Mouse (Mus musculus): ENCODE results near the gene Wars. TPM values are rescaled to one million over a fixed set of nuclear protein-coding genes. Genes with fewer than 3 reads are reported as not detected.

The Wars gene
- polyA plus RNA-seq, 1 experiment from 2014 or later, result 82.8 TPM

DNA sequence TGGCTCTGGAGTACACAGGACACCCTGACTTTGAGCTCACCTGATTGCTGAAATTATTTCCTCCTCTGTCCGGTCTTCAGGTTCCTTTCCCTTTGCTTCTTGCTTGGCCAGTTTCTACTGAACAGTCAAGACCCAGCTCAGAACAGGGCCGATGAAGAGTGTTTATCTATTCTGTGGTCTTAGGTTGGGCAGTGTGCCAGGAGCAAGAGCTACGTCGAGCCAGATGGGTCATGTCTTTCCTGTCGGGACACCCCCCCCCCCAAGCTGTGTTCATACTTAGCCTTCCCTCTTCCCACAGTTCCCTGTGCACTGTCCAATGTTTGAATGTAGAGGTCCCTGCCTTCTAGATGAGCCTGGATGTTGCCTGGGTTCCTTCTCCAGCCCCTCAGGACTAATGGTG lies 7.4 kb upstream of the Wars start:
- no peak overlapping the region for H3K4me3 ChIP-seq (ENCODE audit: low read length)
- no peaks in the 10 kb centered on the region for H3K36me3 ChIP-seq (ENCODE audit: control insufficient read depth, insufficient read depth, low read length)
- no peak overlapping the region for H3K4me2 ChIP-seq (ENCODE audit: low read depth, low read length)
- H3K4me1 ChIP-seq (ENCODE audit: control insufficient read depth, insufficient read depth, low read length), result peaks cover 22% of the 10 kb centered on the region
- H3K9ac ChIP-seq (ENCODE audit: low read depth, low read length), result no peak overlapping the region
- H3K27ac ChIP-seq (ENCODE audit: low read length), result peak overlapping the region; percentile 60
- H3K27me3 ChIP-seq (replicated peaks; ENCODE audit: control insufficient read depth, insufficient read depth, low read length), result no peaks in the 10 kb centered on the region
- peak; percentile 43 for ATAC-seq
- H3K9me3 ChIP-seq (ENCODE audit: control insufficient read depth, low read length), result no peaks in the 10 kb centered on the region
- 40% methylated on average over 5 of the region's 5 CpGs for WGBS

DNA sequence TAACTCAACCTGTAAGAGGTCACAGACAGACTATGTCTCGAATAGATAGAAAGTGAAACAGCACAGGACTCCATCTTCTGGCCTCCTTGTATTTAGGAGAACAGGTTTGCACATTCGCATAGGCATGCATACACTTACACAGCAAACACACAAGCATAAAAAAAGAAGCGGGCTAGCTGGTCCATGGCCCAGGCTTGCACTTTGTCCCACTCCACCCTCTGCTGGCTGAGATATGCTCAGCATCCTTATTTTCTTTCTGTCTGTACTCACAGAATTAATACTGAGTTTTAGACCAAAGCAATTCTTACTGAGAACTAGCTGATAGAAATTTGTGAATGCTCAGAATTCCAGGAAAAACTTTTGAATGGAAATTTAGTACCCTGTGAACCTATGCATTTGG lies 2.0 kb upstream of the Wars start:
- 64% methylated on average over 3 of the region's 3 CpGs for WGBS
- no peaks in the 10 kb centered on the region for H3K9me3 ChIP-seq (ENCODE audit: control insufficient read depth, low read length)
- no peak overlapping the region for H3K9ac ChIP-seq (ENCODE audit: low read depth, low read length)
- H3K27me3 ChIP-seq (replicated peaks; ENCODE audit: control insufficient read depth, insufficient read depth, low read length), result no peaks in the 10 kb centered on the region
- no peaks in the 10 kb centered on the region for H3K36me3 ChIP-seq (ENCODE audit: control insufficient read depth, insufficient read depth, low read length)
- ATAC-seq, result no peak
- H3K4me1 ChIP-seq (ENCODE audit: control insufficient read depth, insufficient read depth, low read length), result peaks cover 13% of the 10 kb centered on the region
- H3K27ac ChIP-seq (ENCODE audit: low read length), result no peak overlapping the region
- H3K4me2 ChIP-seq (ENCODE audit: low read depth, low read length), result no peak overlapping the region
- H3K4me3 ChIP-seq (ENCODE audit: low read length), result no peak overlapping the region

DNA sequence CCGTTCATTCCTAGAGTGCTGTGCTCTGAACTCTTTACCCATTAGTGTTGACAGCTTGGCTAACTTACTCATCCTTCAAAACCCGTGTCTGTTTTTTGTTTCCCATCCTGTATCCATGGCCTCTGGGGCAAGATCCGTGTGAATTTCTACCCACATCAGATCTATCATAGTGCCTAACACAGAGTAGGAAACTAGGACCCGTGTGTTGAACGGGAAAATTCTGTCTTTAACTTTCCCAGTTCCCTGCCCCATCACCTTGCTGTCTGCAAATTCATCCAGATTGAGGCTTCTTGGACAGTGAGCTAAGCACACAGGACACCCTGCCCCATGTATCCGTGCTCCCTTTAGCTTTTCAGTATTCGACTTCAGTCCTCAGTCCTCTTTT lies 450 bp upstream of the Wars start:
- no peak; the same call in 1 of the 2 replicates for ATAC-seq
- no peaks in the 10 kb centered on the region for H3K27me3 ChIP-seq (replicated peaks; ENCODE audit: control insufficient read depth, insufficient read depth, low read length)
- whole genome bisulfite sequencing, result 2% methylated on average over 7 of the region's 7 CpGs

DNA sequence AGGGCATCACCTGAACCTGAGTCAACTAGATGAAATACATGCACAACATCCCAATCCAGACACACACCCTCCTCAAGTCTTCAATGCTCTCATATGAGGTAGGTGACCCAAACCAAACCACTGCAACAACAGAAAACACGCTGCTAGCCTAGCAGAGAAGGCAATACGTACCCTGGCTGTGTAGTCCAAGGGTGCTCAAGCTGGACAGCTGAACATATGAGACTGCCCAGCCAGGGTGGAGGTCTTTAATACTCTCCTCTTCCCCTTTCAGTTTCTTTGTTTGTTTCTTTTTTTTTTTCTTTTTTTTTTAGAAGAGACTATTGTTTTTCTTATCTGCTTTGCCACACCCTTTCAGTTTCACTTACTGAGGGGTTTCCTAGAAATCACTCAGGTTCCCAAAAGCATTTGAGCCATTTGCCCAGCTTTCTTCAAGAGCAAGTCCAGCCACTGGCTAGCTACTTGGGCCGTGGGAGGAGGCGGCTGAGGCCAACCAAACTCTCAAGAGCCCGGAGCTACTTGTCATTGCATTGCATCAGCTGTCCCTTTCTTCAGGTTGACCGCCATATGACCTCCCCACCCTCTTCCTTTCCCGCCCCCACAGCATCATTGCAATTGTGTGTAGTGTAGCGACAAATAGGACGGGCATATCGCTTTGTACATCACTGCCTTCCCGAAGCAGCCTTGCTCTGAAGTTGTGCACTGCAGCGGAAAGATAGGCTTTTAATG lies 822 bp downstream of the Wars start, which contains the start of gene Wdr25:
Wdr25 (plus strand) TSS at position 643 of the 726 bp plus-strand sequence.
- H3K27me3 ChIP-seq (replicated peaks; ENCODE audit: control insufficient read depth, insufficient read depth, low read length), result no peaks in the 10 kb centered on the region
- H3K27ac ChIP-seq (ENCODE audit: low read length), result no peak within 1 kb of the TSS
- no peaks in the 10 kb centered on the region for H3K9me3 ChIP-seq (ENCODE audit: control insufficient read depth, low read length)
- H3K9ac ChIP-seq (ENCODE audit: low read depth, low read length), result peak within 1 kb of the TSS; percentile 85
- peak within 1 kb of the TSS; percentile 86 for H3K4me3 ChIP-seq (ENCODE audit: low read length)
- peak within 1 kb of the TSS; percentile 93 for H3K4me2 ChIP-seq (ENCODE audit: low read depth, low read length)
- 19% methylated on average over 12 of the region's 12 CpGs for WGBS
- H3K36me3 ChIP-seq (ENCODE audit: control insufficient read depth, insufficient read depth, low read length), result peaks cover 2% of the 10 kb centered on the region; the same call in 1 of the 2 replicates
- no peak for ATAC-seq
- H3K4me1 ChIP-seq (ENCODE audit: control insufficient read depth, insufficient read depth, low read length), result peaks cover 11% of the 10 kb centered on the region; the same call in 1 of the 2 replicates

More for the DNA sequence above, 450 bp upstream of the Wars start:
- Histone ChIP-seq H3K9me3 (ENCODE audit: control insufficient read depth, low read length) (no peaks in the 10 kb centered on the region), H3K9ac (ENCODE audit: low read depth, low read length) (peak overlapping the region; percentile 73), H3K4me1 (ENCODE audit: control insufficient read depth, insufficient read depth, low read length) (peaks cover 11% of the 10 kb centered on the region; the same call in 1 of the 2 replicates), H3K4me3 (ENCODE audit: low read length) (peak overlapping the region; percentile 86), H3K36me3 (ENCODE audit: control insufficient read depth, insufficient read depth, low read length) (no peaks in the 10 kb centered on the region), H3K27ac (ENCODE audit: low read length) (no peak overlapping the region), H3K4me2 (ENCODE audit: low read depth, low read length) (peak overlapping the region; percentile 51)

DNA sequence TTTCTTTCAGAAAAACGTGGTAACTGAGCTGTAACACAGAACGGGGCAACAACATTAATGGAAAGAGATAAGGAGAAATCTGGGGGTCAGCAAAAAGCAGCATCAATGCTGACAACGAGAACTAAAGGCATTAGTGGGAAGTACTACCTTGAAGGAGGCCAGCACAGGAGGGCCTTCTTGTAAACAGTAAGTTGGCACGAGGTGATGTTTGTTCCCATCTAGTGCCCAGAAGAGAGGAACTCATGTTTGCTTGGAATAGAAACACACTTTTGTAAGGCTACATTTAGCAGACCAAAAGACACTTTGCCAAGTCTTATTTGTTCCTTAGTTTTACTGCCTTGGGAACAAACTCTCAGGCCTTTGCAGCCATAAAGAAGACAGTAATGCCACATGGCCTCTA lies 5.3 kb downstream of the Wars start:
- H3K9ac ChIP-seq (ENCODE audit: low read depth, low read length), result no peak overlapping the region
- peaks cover 6% of the 10 kb centered on the region; the same call in 1 of the 2 replicates for H3K36me3 ChIP-seq (ENCODE audit: control insufficient read depth, insufficient read depth, low read length)
- H3K27me3 ChIP-seq (replicated peaks; ENCODE audit: control insufficient read depth, insufficient read depth, low read length), result no peaks in the 10 kb centered on the region
- ATAC-seq, result no peak
- H3K9me3 ChIP-seq (ENCODE audit: control insufficient read depth, low read length), result no peaks in the 10 kb centered on the region
- H3K4me3 ChIP-seq (ENCODE audit: low read length), result no peak overlapping the region
- peaks cover 11% of the 10 kb centered on the region; the same call in 1 of the 2 replicates for H3K4me1 ChIP-seq (ENCODE audit: control insufficient read depth, insufficient read depth, low read length)
- 66% methylated on average over 4 of the region's 4 CpGs for WGBS
- no peak overlapping the region for H3K4me2 ChIP-seq (ENCODE audit: low read depth, low read length)
- no peak overlapping the region for H3K27ac ChIP-seq (ENCODE audit: low read length)

DNA sequence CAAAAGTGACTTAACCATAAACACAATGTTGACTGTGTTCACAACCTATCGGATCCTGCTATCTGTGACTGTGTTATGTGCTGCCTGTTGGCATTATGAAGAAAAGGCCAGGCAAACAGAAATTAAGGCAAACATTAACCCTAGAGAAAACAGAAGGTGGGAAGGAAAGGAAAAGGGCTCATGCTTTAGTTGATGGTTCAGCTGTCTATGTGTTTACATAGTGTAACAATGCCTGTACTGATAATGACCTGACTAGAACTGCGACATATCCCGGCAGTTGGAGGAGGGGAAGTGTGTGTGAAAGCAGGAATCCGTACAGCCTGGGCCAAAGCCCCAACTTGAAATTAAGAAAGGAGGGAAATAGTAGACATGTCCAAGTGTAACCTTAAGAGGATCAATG lies 6.9 kb downstream of the Wars start:
- Histone ChIP-seq H3K4me3 (ENCODE audit: low read length) (no peak overlapping the region), H3K36me3 (ENCODE audit: control insufficient read depth, insufficient read depth, low read length) (peaks cover 6% of the 10 kb centered on the region; the same call in 1 of the 2 replicates), H3K9ac (ENCODE audit: low read depth, low read length) (no peak overlapping the region), H3K4me1 (ENCODE audit: control insufficient read depth, insufficient read depth, low read length) (no peaks in the 10 kb centered on the region; the same call in 1 of the 2 replicates), H3K4me2 (ENCODE audit: low read depth, low read length) (no peak overlapping the region), H3K27me3 (replicated peaks; ENCODE audit: control insufficient read depth, insufficient read depth, low read length) (no peaks in the 10 kb centered on the region), H3K27ac (ENCODE audit: low read length) (no peak overlapping the region), H3K9me3 (ENCODE audit: control insufficient read depth, low read length) (no peaks in the 10 kb centered on the region)
- WGBS, result 65% methylated on average over 4 of the region's 4 CpGs
- ATAC-seq, result peak; percentile 84

DNA sequence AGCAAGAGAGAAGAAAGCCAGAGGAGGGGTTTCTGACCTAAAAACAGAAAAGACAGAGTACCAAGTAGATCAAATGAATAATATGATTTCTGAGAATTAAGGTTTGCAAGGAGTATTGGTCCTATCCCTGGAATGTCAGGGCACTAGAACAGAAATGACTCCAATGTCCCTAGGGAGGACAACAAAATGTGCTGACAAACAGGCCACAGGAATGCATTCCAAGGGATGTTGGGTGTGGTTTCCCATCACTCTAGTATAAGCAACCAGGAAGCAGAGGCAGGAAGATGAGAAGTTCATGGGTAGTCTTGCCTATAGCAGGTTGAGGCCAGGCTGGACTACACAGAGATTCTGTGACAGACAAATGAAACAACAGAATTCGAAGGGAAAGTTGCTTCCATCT lies 8.1 kb downstream of the Wars start:
- Histone ChIP-seq H3K9ac (ENCODE audit: low read depth, low read length) (no peak overlapping the region), H3K4me3 (ENCODE audit: low read length) (no peak overlapping the region), H3K27ac (ENCODE audit: low read length) (no peak overlapping the region), H3K4me1 (ENCODE audit: control insufficient read depth, insufficient read depth, low read length) (0 out of 2 replicates have a peak, but pooled peaks cover 1% of the 10 kb centered on the region), H3K27me3 (replicated peaks; ENCODE audit: control insufficient read depth, insufficient read depth, low read length) (no peaks in the 10 kb centered on the region), H3K9me3 (ENCODE audit: control insufficient read depth, low read length) (no peaks in the 10 kb centered on the region), H3K36me3 (ENCODE audit: control insufficient read depth, insufficient read depth, low read length) (peaks cover 6% of the 10 kb centered on the region; the same call in 1 of the 2 replicates), H3K4me2 (ENCODE audit: low read depth, low read length) (no peak overlapping the region)
- WGBS, result 96% methylated on average over 1 of the region's 1 CpGs
- ATAC-seq, result no peak

DNA sequence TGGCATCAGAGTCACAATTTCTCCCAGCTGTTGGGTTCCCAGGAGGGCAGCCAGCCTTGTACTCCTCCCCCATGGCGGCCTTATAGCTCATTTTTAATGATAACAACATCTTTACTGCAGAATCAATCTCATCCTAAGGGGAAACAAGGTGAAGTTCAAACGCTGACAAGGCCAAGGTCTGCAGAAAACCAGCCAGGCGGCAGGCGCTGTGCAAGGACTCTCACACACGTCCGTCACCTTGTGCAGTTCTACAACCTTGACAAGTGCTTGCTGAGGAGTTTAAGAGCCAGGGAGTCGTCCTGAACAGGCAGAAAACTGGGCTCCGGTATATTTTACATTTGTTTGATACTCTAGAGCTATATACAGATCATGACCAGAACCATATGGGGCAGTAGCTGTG lies 11.2 kb downstream of the Wars start:
- 84% methylated on average over 8 of the region's 8 CpGs for WGBS
- no peak overlapping the region for H3K9ac ChIP-seq (ENCODE audit: low read depth, low read length)
- 0 out of 2 replicates have a peak, but pooled peaks cover 3% of the 10 kb centered on the region for H3K4me1 ChIP-seq (ENCODE audit: control insufficient read depth, insufficient read depth, low read length)
- no peak overlapping the region for H3K4me3 ChIP-seq (ENCODE audit: low read length)
- H3K27me3 ChIP-seq (replicated peaks; ENCODE audit: control insufficient read depth, insufficient read depth, low read length), result no peaks in the 10 kb centered on the region
- H3K9me3 ChIP-seq (ENCODE audit: control insufficient read depth, low read length), result no peaks in the 10 kb centered on the region
- ATAC-seq, result no peak
- H3K27ac ChIP-seq (ENCODE audit: low read length), result no peak overlapping the region
- H3K4me2 ChIP-seq (ENCODE audit: low read depth, low read length), result no peak overlapping the region
- H3K36me3 ChIP-seq (ENCODE audit: control insufficient read depth, insufficient read depth, low read length), result peaks cover 6% of the 10 kb centered on the region

DNA sequence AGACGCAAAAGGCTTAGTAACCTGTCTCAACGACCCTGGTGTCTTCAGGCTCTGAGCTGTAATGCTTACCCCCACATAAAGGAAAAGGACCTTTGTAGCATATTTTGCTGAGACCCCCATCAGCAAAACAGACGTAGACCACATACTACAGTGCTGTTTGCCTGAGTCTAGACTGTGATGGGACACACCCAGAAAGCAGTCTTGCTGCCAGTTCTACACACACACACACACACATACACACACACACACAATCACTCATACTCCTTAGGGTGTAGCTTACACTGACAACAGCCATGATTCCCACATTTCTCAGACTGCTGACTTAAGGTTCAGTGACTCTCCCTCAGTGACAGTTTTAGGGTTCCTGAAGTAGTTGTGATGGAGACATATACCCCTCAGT lies 12.8 kb downstream of the Wars start:
- Histone ChIP-seq H3K27me3 (replicated peaks; ENCODE audit: control insufficient read depth, insufficient read depth, low read length) (no peaks in the 10 kb centered on the region), H3K4me3 (ENCODE audit: low read length) (no peak overlapping the region), H3K4me1 (ENCODE audit: control insufficient read depth, insufficient read depth, low read length) (0 out of 2 replicates have a peak, but pooled peaks cover 3% of the 10 kb centered on the region), H3K36me3 (ENCODE audit: control insufficient read depth, insufficient read depth, low read length) (peaks cover 3% of the 10 kb centered on the region), H3K9me3 (ENCODE audit: control insufficient read depth, low read length) (no peaks in the 10 kb centered on the region), H3K4me2 (ENCODE audit: low read depth, low read length) (no peak overlapping the region), H3K9ac (ENCODE audit: low read depth, low read length) (no peak overlapping the region), H3K27ac (ENCODE audit: low read length) (peak overlapping the region; percentile 67)
- WGBS, result 69% methylated on average over 3 of the region's 3 CpGs
- peak; percentile 37; the same call in 1 of the 2 replicates for ATAC-seq

All from intestine, embryonic 16.5 days (tissue).